Mouse (Mus musculus) CH12.LX (cell line): ENCODE measurements around the gene Gm44790.

ENCODE experiments used
- CTCF ChIP-seq, 2 experiments: IDR thresholded peaks in 1 of 2; conservative IDR thresholded peaks in 1 of 2; 2 replicates each; pipeline ENCODE4 v1.5.1; 2011 to 2012; ENCODE audit warnings: low read depth in 2 of 2, low read length in 2 of 2, improper control_type of control experiment in 1 of 2, inconsistent platforms in 1 of 2, mild to moderate bottlenecking in 1 of 2, moderate library complexity in 1 of 2
- E2F4 ChIP-seq: IDR thresholded peaks from 2 replicates; pipeline ENCODE4 v1.6.1; 2011; ENCODE audit warnings: low read depth, low read length, improper control_type of control experiment; ENCODE audit not compliant: insufficient replicate concordance
- EP300 ChIP-seq: IDR thresholded peaks from 2 replicates; pipeline ENCODE4 v1.6.1; 2011; ENCODE audit warnings: low read length, improper control_type of control experiment
- IRF4 ChIP-seq: IDR thresholded peaks from 2 replicates; pipeline ENCODE4 v1.6.1; 2014; ENCODE audit warnings: low read depth, mild to moderate bottlenecking, inconsistent platforms, low read length, improper control_type of control experiment
- JUN ChIP-seq: IDR thresholded peaks from 2 replicates; pipeline ENCODE4 v1.6.1; 2011; ENCODE audit warnings: low read depth, mild to moderate bottlenecking, low read length, improper control_type of control experiment, moderate library complexity; ENCODE audit not compliant: insufficient read depth
- MAFK ChIP-seq: IDR thresholded peaks from 2 replicates; pipeline ENCODE4 v1.6.1; 2011; ENCODE audit warnings: low read length, improper control_type of control experiment; ENCODE audit not compliant: insufficient replicate concordance
- POLR2A ChIP-seq: IDR thresholded peaks from 2 replicates; pipeline ENCODE4 v1.6.1; 2011; ENCODE audit warnings: low read depth, mild to moderate bottlenecking, improper control_type of control experiment, low read length
- POLR2AphosphoS2 ChIP-seq: IDR thresholded peaks from 2 replicates; pipeline ENCODE4 v1.6.1; 2011; ENCODE audit warnings: low read depth, low read length, improper control_type of control experiment
- RCOR1 ChIP-seq: conservative IDR thresholded peaks from 2 replicates; pipeline ENCODE4 v1.6.1; 2012; ENCODE audit warnings: low read depth, mild to moderate bottlenecking, inconsistent platforms, low read length, improper control_type of control experiment
- TCF12 ChIP-seq: IDR thresholded peaks from 2 replicates; pipeline ENCODE4 v1.6.1; 2014; ENCODE audit warnings: low read depth, mild to moderate bottlenecking, inconsistent platforms, low read length, improper control_type of control experiment
- ZC3H11A ChIP-seq: IDR thresholded peaks from 2 replicates; pipeline ENCODE4 v1.6.1; 2012; ENCODE audit warnings: low read depth, mild to moderate bottlenecking, inconsistent platforms, low read length, improper control_type of control experiment
- ZKSCAN1 ChIP-seq: IDR thresholded peaks from 2 replicates; pipeline ENCODE4 v1.6.1; 2012; ENCODE audit warnings: low read depth, inconsistent platforms, low read length, improper control_type of control experiment, borderline replicate concordance

DNA sequence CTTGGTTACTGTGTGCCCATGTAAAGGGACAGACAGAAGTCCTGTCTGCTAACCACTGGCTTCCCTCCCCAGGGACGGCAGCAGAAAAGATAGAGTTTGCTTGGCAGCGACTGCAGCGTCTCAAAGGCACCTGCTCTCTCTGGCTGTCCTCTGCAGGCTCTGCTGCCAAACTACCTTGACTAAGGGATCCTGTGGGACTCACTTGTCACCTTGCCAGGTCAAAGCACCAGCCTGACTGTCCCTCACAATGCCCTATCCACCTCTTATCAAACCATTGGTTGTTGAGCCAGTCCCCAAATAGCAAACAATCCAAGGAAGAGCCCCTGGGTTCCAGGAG, 61.7 kb downstream of the Gm44790 start:
- TF ChIP-seq CTCF (conservative IDR thresholded peaks at IDR 0.05 in 1 of 2, IDR thresholded peaks at IDR 0.05 in 1 of 2; ENCODE audit: low read depth in 2 of 2, low read length in 2 of 2) (no peak), POLR2A (no peak), IRF4 (no peak), MAFK (no peak), EP300 (no peak), RCOR1 (no peak), TCF12 (no peak), POLR2AphosphoS2 (no peak), E2F4 (no peak), ZC3H11A (no peak), JUN (no peak), ZKSCAN1 (no peak)
